Mouse (Mus musculus): Measurements from ENCODE around the gene Zbtb48. TPM values are rescaled to one million over a fixed set of nuclear protein-coding genes. Genes with fewer than 3 reads are reported as not detected.

Zbtb48 gene
- total RNA-seq, 2 experiments from 2014 or later, result 12.3 to 12.7 TPM

- no peak for DNase-seq (ENCODE audit: low spot score in 2 of 2)
Measured at GRCm38 (mm10) chr4:151980699-151981098, 46.8 kb downstream of the Zbtb48 start.

GRCm38 (mm10) chr4:151977748-151978147 lies 49.7 kb downstream of the Zbtb48 start:
- DNase-seq (ENCODE audit: low spot score in 2 of 2), result peak; percentile 87 to 94

DNA sequence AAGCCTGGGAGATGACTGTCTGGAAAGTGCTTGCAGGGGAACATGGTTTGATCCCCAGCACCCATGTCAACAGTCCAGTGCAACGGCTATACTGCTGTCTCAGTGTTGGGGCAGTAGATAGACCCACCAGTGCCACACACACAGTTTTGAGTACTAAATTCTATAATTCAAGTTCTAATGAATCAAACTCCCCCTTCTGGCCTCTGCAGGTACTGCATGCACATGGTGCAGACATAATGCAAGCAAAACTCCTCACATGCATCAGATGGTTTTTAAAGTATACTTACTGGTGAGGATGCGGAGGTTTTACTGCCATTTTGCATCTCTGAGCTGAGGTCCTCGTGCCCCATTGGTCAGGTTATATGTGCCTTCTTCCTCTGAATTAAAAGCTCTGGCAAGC lies 52.0 kb downstream of the Zbtb48 start:
- no peak for DNase-seq (ENCODE audit: low spot score in 2 of 2)

- DNase-seq (ENCODE audit: low spot score in 2 of 2), result peak in 1 of 2 experiments; percentile 44
Measured at GRCm38 (mm10) chr4:151972221-151972967, 55.1 kb downstream of the Zbtb48 start.

Other genes starting within 250 kb of the Zbtb48 start
- 100 to 1,000 TPM; 247 to 265 TPM for gene Camta1, start 165.8 kb downstream of the Zbtb48 start, total RNA-seq (2021)
- gene Dnajc11, start 94.0 kb downstream of the Zbtb48 start, total RNA-seq (2021), result 10 to 100 TPM; 58.6 to 61.5 TPM
- gene Thap3, start 38.7 kb downstream of the Zbtb48 start, total RNA-seq (2021), result 10 to 100 TPM; 16.9 to 23.7 TPM
- 10 to 100 TPM; 17.8 to 19.5 TPM for gene Phf13, start 31.4 kb downstream of the Zbtb48 start, total RNA-seq (2021)
- 10 to 100 TPM; 20.2 to 20.3 TPM for gene Klhl21, start 18.9 kb downstream of the Zbtb48 start, total RNA-seq (2021)
- gene Tas1r1, start 10.9 kb upstream of the Zbtb48 start, total RNA-seq (2021), result under 1 TPM; 0.49 to 0.68 TPM
- 10 to 100 TPM; 16.4 to 19.2 TPM for gene Nol9, start 11.7 kb upstream of the Zbtb48 start, total RNA-seq (2021)
- gene Plekhg5, start 44.8 kb upstream of the Zbtb48 start, total RNA-seq (2021), result 10 to 100 TPM; 80.0 to 91.9 TPM
- gene Tnfrsf25, start 88.3 kb upstream of the Zbtb48 start, total RNA-seq (2021), result 10 to 100 TPM; 19.0 to 20.7 TPM
- 1 to 10 TPM; 3.0 to 3.4 TPM for gene Espn, start 124.7 kb upstream of the Zbtb48 start, total RNA-seq (2021)
- gene Hes2, start 131.2 kb upstream of the Zbtb48 start, total RNA-seq (2021), result not detected
- 100 to 1,000 TPM; 328 to 345 TPM for gene Acot7, start 150.5 kb upstream of the Zbtb48 start, total RNA-seq (2021)
- 10 to 100 TPM; 26.8 to 33.4 TPM for gene Gpr153, start 246.6 kb upstream of the Zbtb48 start, total RNA-seq (2021)

Data from left cerebral cortex, adult 18-20 months (tissue).